Mouse (Mus musculus): ENCODE measurements at regions not wholly inside any gene's neighbourhood (a gene's known extent, or its start where the extent isn't known, plus 50 kb on each side); places are given as distances from the start of the nearest gene placed in this dataset.

- no peaks in the 10 kb centered on the region for H3K79me2 ChIP-seq (ENCODE audit: control insufficient read depth, insufficient read depth)
- no peak overlapping the region for H3ac ChIP-seq (ENCODE audit: control insufficient read depth, insufficient read length)
- TF ChIP-seq MYOG (IDR thresholded peaks at IDR 0.05; ENCODE audit: control insufficient read depth in 1 of 3, insufficient read depth in 1 of 3, insufficient read length in 2 of 3, low read depth in 2 of 3) (no peak), TCF12 (IDR thresholded peaks at IDR 0.05; ENCODE audit: insufficient read depth, poor library complexity, severe bottlenecking) (no peak), MAX (IDR thresholded peaks at IDR 0.05; ENCODE audit: low read depth) (no peak), SRF (IDR thresholded peaks at IDR 0.05; ENCODE audit: control insufficient read depth, insufficient read length, low read depth) (no peak), E2F4 (IDR thresholded peaks at IDR 0.05; ENCODE audit: insufficient read depth) (no peak), POLR2A (IDR thresholded peaks at IDR 0.05; ENCODE audit: insufficient read length, low read depth) (no peak), USF1 (IDR thresholded peaks at IDR 0.05; ENCODE audit: low read depth) (no peak), TCF3 (IDR thresholded peaks at IDR 0.05; ENCODE audit: insufficient read length, low read depth) (no peak), CEBPB (IDR thresholded peaks at IDR 0.05; ENCODE audit: insufficient read depth, poor library complexity, severe bottlenecking) (no peak), REST (IDR thresholded peaks at IDR 0.05; ENCODE audit: insufficient read depth, insufficient read length) (no peak), MYOD1 (IDR thresholded peaks at IDR 0.05; ENCODE audit: control insufficient read depth in 1 of 3, insufficient read length in 2 of 3, low read depth in 2 of 3) (no peak), POLR2AphosphoS2 (IDR thresholded peaks at IDR 0.05; ENCODE audit: insufficient read length, low read depth) (no peak)
- H3K27me3 ChIP-seq (ENCODE audit: control insufficient read depth, insufficient read depth, insufficient read length), result no peaks in the 10 kb centered on the region
- H3K4me2 ChIP-seq (ENCODE audit: low read depth), result no peak overlapping the region
- no peak overlapping the region for H3K4me3 ChIP-seq
- no peaks in the 10 kb centered on the region for H3K36me3 ChIP-seq (ENCODE audit: control insufficient read depth, insufficient read depth)
These were observed 1032.7 kb upstream of the Zeb2 start for GRCm38 (mm10) chr2:46149848-46150247.

- Histone ChIP-seq H3K27me3 (ENCODE audit: control insufficient read depth, insufficient read depth, insufficient read length) (no peaks in the 10 kb centered on the region), H3ac (ENCODE audit: control insufficient read depth, insufficient read length) (no peak overlapping the region), H3K36me3 (ENCODE audit: control insufficient read depth, insufficient read depth) (no peaks in the 10 kb centered on the region), H3K4me3 (no peak overlapping the region), H3K4me2 (ENCODE audit: low read depth) (no peak overlapping the region), H3K79me2 (ENCODE audit: control insufficient read depth, insufficient read depth) (no peaks in the 10 kb centered on the region)
- no peak for TF ChIP-seq E2F4 (IDR thresholded peaks at IDR 0.05; ENCODE audit: insufficient read depth)
- TF ChIP-seq POLR2A (IDR thresholded peaks at IDR 0.05; ENCODE audit: insufficient read length, low read depth), result no peak
- TF ChIP-seq MYOD1 (IDR thresholded peaks at IDR 0.05; ENCODE audit: control insufficient read depth in 1 of 3, insufficient read length in 2 of 3, low read depth in 2 of 3), result no peak
These were observed 1002.7 kb upstream of the Zeb2 start for GRCm38 (mm10) chr2:46119871-46120270.

- no peaks in the 10 kb centered on the region for H3K27me3 ChIP-seq (ENCODE audit: control insufficient read depth, insufficient read depth, insufficient read length)
- H3K4me2 ChIP-seq (ENCODE audit: low read depth), result no peak overlapping the region
- TF ChIP-seq SRF (IDR thresholded peaks at IDR 0.05; ENCODE audit: control insufficient read depth, insufficient read length, low read depth) (no peak), REST (IDR thresholded peaks at IDR 0.05; ENCODE audit: insufficient read depth, insufficient read length) (no peak), MYOG (IDR thresholded peaks at IDR 0.05; ENCODE audit: control insufficient read depth in 1 of 3, insufficient read depth in 1 of 3, insufficient read length in 2 of 3, low read depth in 2 of 3) (no peak), MAX (IDR thresholded peaks at IDR 0.05; ENCODE audit: low read depth) (no peak), CEBPB (IDR thresholded peaks at IDR 0.05; ENCODE audit: insufficient read depth, poor library complexity, severe bottlenecking) (no peak), TCF12 (IDR thresholded peaks at IDR 0.05; ENCODE audit: insufficient read depth, poor library complexity, severe bottlenecking) (no peak), MYOD1 (IDR thresholded peaks at IDR 0.05; ENCODE audit: control insufficient read depth in 1 of 3, insufficient read length in 2 of 3, low read depth in 2 of 3) (no peak), POLR2A (IDR thresholded peaks at IDR 0.05; ENCODE audit: insufficient read length, low read depth) (no peak), E2F4 (IDR thresholded peaks at IDR 0.05; ENCODE audit: insufficient read depth) (no peak), POLR2AphosphoS2 (IDR thresholded peaks at IDR 0.05; ENCODE audit: insufficient read length, low read depth) (no peak), TCF3 (IDR thresholded peaks at IDR 0.05; ENCODE audit: insufficient read length, low read depth) (no peak), USF1 (IDR thresholded peaks at IDR 0.05; ENCODE audit: low read depth) (no peak)
- H3K4me3 ChIP-seq, result no peak overlapping the region
- no peaks in the 10 kb centered on the region for H3K79me2 ChIP-seq (ENCODE audit: control insufficient read depth, insufficient read depth)
- H3K36me3 ChIP-seq (ENCODE audit: control insufficient read depth, insufficient read depth), result no peaks in the 10 kb centered on the region
- no peak overlapping the region for H3ac ChIP-seq (ENCODE audit: control insufficient read depth, insufficient read length)
These were observed 989.8 kb upstream of the Zeb2 start for GRCm38 (mm10) chr2:46106991-46107390.

- no peak for TF ChIP-seq TCF3 (IDR thresholded peaks at IDR 0.05; ENCODE audit: insufficient read length, low read depth)
- no peak for TF ChIP-seq POLR2AphosphoS2 (IDR thresholded peaks at IDR 0.05; ENCODE audit: insufficient read length, low read depth)
- TF ChIP-seq TCF12 (IDR thresholded peaks at IDR 0.05; ENCODE audit: insufficient read depth, poor library complexity, severe bottlenecking), result no peak
- no peak for TF ChIP-seq USF1 (IDR thresholded peaks at IDR 0.05; ENCODE audit: low read depth)
- no peak for TF ChIP-seq POLR2A (IDR thresholded peaks at IDR 0.05; ENCODE audit: insufficient read length, low read depth)
- TF ChIP-seq MYOG (IDR thresholded peaks at IDR 0.05; ENCODE audit: control insufficient read depth in 1 of 3, insufficient read depth in 1 of 3, insufficient read length in 2 of 3, low read depth in 2 of 3), result no peak
- no peak for TF ChIP-seq REST (IDR thresholded peaks at IDR 0.05; ENCODE audit: insufficient read depth, insufficient read length)
- TF ChIP-seq MAX (IDR thresholded peaks at IDR 0.05; ENCODE audit: low read depth), result no peak
- TF ChIP-seq CEBPB (IDR thresholded peaks at IDR 0.05; ENCODE audit: insufficient read depth, poor library complexity, severe bottlenecking), result no peak
- no peak for TF ChIP-seq MYOD1 (IDR thresholded peaks at IDR 0.05; ENCODE audit: control insufficient read depth in 1 of 3, insufficient read length in 2 of 3, low read depth in 2 of 3)
- TF ChIP-seq SRF (IDR thresholded peaks at IDR 0.05; ENCODE audit: control insufficient read depth, insufficient read length, low read depth), result no peak
- no peak for TF ChIP-seq E2F4 (IDR thresholded peaks at IDR 0.05; ENCODE audit: insufficient read depth)
- no peaks in the 10 kb centered on the region for H3K27me3 ChIP-seq (ENCODE audit: control insufficient read depth, insufficient read depth, insufficient read length)
- H3ac ChIP-seq (ENCODE audit: control insufficient read depth, insufficient read length), result no peak overlapping the region
- no peaks in the 10 kb centered on the region for H3K36me3 ChIP-seq (ENCODE audit: control insufficient read depth, insufficient read depth)
- no peak overlapping the region for H3K4me3 ChIP-seq
- H3K79me2 ChIP-seq (ENCODE audit: control insufficient read depth, insufficient read depth), result no peaks in the 10 kb centered on the region
- H3K4me2 ChIP-seq (ENCODE audit: low read depth), result no peak overlapping the region
These were observed 948.0 kb upstream of the Zeb2 start for GRCm38 (mm10) chr2:46065034-46065802.
